Mouse (Mus musculus) left cerebral cortex, postnatal 4 days (tissue): ENCODE data around the gene Tapbpl. TPM values are rescaled to one million over a fixed set of nuclear protein-coding genes. Genes with fewer than 3 reads are reported as not detected.
A peak's percentile ranks its signal among the peaks of the same experiment; 100 is the strongest.
"Not testable (repeated sequence)": the region's sequence is repeated elsewhere in the genome, so short reads cannot be mapped to it uniquely, and the experiment has no call there.

Experiments used
- DNase-seq: peaks from one replicate; pipeline ENCODE4 v3.0.0-alpha.2; 2022
- intact Hi-C: fragments of 180-260 bp; cut with DNase I; formaldehyde crosslinking; loops from one replicate; pipeline ENCODE4 v1.15.1; 2025
- total RNA-seq, 2 experiments: library from RNA; stranded (reverse); gene quantifications; 2 replicates each; pipeline ENCODE4 v1.2.3; 2021

The Tapbpl gene
- 1 to 10 TPM; 1.7 to 1.9 TPM for total RNA-seq

- DNase-seq, result peak; percentile 53
- intact Hi-C loops, result no loop called here
Measured at GRCm38 (mm10) chr6:125231117-125232044, at the start of gene Tapbpl. TSS of gene Tapbpl (minus strand) at chr6:125231860.

GRCm38 (mm10) chr6:125279729-125280128, 48.1 kb upstream of the Tapbpl start:
- DNase-seq, result no peak
- intact Hi-C loops, result no loop called here

DNA sequence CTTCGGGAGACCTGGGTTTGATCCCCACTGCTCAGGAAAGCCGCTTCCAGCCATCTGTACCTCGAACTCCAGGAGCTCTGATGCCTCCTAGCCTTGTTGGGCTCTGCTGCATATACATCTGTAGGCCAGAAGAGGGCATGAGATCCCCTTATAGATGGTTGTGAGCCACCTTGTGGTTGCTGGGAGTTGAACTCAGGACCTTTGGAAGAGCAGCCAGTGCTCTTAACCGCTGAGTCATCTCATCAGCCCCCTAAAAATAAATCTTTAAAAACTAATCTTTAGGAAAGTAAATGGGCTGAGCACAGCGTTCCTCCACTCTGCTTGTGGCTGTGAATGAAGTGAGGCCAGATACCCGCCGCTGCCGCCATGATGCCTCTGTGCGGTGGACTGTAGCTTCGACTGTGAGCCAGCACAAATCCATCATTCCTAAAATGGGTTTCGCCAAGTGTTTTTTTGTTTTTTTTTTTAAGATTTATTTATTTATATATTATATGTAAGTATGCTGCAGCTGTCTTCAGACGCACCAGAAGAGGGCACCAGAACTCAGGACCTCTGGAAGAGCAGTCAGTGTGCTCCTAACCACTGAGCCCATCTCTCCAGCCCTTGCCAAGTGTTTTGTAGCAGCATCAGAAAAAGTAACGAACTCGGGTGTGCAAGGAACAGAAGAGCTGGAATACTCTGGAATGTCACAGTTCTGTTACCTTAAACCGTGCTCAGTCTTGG, 43.3 kb upstream of the Tapbpl start:
- peak; percentile 39 for DNase-seq
- intact Hi-C loops, result loop anchor here (5.0 kb wide), 2 partner anchors 58 to 113 kb away; partner anchors contain the start of gene Vamp1

GRCm38 (mm10) chr6:125272228-125272785, 40.6 kb upstream of the Tapbpl start:
- intact Hi-C loops, result loop anchor here (5.0 kb wide), 2 partner anchors 55 to 110 kb away; partner anchors contain the start of gene Vamp1
- DNase-seq, result no peak

GRCm38 (mm10) chr6:125271455-125272227, 40.0 kb upstream of the Tapbpl start:
- intact Hi-C loops, result loop anchor here (5.0 kb wide), 2 partner anchors 54 to 109 kb away; partner anchors contain the start of gene Vamp1
- DNase-seq, result peak; percentile 92

- intact Hi-C loops, result loop anchor here (5.0 kb wide), 1 partner anchor 121 kb away; the partner anchor contains the start of gene Iffo1
Measured at GRCm38 (mm10) chr6:125268799-125269198, 37.1 kb upstream of the Tapbpl start.

DNA sequence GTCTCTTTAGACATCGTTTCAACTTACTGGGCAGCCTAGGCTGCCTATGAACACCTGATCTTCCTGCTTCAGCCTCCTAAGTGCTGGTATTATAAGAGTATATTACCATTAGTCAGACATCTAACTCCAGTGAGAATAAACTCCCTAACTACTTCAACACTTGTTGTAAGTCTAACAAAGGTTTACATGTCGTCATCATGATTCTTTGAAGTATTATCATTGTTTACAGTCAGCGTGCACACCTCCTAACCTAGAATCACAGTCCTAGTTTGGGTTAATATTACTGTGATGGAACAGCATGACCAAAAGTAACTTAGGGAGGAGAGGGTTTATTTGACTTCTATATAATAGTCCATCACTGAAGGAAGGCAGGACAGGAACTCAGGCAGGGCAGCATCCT, 35.8 kb upstream of the Tapbpl start:
- intact Hi-C loops, result loop anchor here (5.0 kb wide), 1 partner anchor 120 kb away; the partner anchor contains the start of gene Iffo1
- no peak for DNase-seq

More at GRCm38 (mm10) chr6:125268799-125269198, 37.1 kb upstream of the Tapbpl start:
- no peak for DNase-seq

GRCm38 (mm10) chr6:125266600-125266999, 34.9 kb upstream of the Tapbpl start:
- not testable (repeated sequence) for DNase-seq
- intact Hi-C loops, result loop anchor here (5.0 kb wide), 1 partner anchor 119 kb away; the partner anchor contains the start of gene Iffo1

DNA sequence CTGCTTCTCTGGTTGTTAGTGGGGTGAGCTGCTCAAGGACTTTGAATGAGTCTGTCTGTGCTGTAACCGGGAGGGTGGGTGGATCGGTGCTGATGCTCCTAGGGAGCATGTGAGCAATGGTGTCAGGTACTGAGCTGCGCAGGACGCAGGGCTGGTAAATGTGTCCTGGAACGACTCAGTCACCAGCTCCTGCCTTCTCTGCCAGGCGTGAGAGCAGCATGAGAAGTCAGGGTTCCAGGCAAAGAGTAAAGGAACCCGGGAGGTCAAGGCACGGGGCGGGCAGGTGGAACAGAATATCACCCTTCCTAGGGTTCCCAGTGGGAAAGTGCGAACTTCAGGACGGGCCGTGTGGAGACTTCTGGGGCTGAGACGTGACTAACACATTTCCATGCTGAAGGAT, 34.4 kb upstream of the Tapbpl start:
- intact Hi-C loops, result loop anchor here (5.0 kb wide), 1 partner anchor 119 kb away; the partner anchor contains the start of gene Iffo1
- no peak for DNase-seq

GRCm38 (mm10) chr6:125265239-125265638, 33.6 kb upstream of the Tapbpl start:
- no peak for DNase-seq
- intact Hi-C loops, result loop anchor here (5.0 kb wide), 1 partner anchor 118 kb away; the partner anchor contains the start of gene Iffo1

DNA sequence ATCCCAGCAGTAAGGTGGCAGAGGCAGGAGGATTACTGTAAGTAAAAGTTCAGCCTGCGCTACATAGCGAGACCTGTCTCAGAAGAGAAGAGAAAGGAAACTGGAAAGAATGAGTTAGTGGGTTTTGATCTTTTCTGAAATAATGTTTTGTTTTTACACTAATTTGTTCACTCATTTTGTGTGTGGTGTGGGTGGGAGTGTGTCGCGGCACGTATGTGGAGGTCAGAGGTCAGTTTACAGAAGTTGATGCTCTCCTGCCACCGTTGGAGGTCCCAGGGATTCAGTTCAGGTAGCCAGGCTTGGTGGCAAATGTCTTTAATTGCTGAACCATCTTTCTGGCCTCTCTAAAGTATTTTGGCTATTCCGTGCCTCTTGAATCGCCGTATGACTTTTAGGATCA, 32.6 kb upstream of the Tapbpl start:
- intact Hi-C loops, result no loop called here
- no peak for DNase-seq

GRCm38 (mm10) chr6:125260006-125260555, 28.4 kb upstream of the Tapbpl start:
- intact Hi-C loops, result no loop called here
- DNase-seq, result no peak

GRCm38 (mm10) chr6:125256222-125256966, 24.7 kb upstream of the Tapbpl start:
- DNase-seq, result peak; percentile 48
- intact Hi-C loops, result no loop called here

DNA sequence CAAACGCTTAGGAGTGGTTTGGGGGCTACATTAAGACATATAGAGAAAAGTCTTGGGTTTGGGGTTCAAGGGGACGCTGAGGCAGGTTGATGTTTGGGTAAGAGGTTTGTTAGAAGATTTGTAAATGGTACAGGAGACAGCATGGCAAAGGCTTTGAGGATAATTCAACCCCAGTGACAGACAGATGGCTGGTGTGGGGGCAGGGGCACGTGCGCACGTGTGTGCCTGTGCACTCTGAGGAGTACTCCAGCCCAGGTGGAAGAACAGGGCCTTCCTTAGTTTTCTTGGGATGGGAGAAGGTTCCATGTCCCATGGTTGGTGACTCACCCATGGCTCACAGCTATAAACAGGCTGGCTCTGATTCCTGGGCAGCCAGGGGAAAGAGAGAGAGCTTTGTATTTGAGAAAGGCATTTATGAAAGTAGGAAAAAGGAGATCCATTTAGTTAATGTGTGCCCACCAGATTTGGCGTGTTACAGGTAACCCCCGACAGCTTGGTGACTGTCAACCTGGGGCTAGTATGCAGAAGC, 23.9 kb upstream of the Tapbpl start:
- intact Hi-C loops, result no loop called here
- DNase-seq, result no peak

- intact Hi-C loops, result no loop called here
- DNase-seq, result no peak
Measured at GRCm38 (mm10) chr6:125253863-125254715, 22.4 kb upstream of the Tapbpl start.

GRCm38 (mm10) chr6:125252711-125253110, 21.1 kb upstream of the Tapbpl start:
- intact Hi-C loops, result no loop called here
- DNase-seq, result no peak

GRCm38 (mm10) chr6:125252285-125252684, 20.6 kb upstream of the Tapbpl start:
- intact Hi-C loops, result no loop called here
- no peak for DNase-seq

GRCm38 (mm10) chr6:125244551-125244950, 12.9 kb upstream of the Tapbpl start:
- intact Hi-C loops, result no loop called here
- DNase-seq, result no peak
